Mouse (Mus musculus) kidney, postnatal 0 days (tissue): ENCODE measurements at regions not wholly inside any gene's neighbourhood (a gene's known extent, or its start where the extent isn't known, plus 50 kb on each side); places are given as distances from the start of the nearest gene placed in this dataset.

Experiments used
- ATAC-seq: fragments of 200-750 bp; cut with Nextera tagmentation; replicated peaks from 2 replicates; pipeline ENCODE4 v1.8.0; 2017; ENCODE audit warnings: low read depth, moderate number of reproducible peaks, moderate TSS enrichment, moderate library complexity; ENCODE audit not compliant: low FRiP score
- DNase-seq: peaks from one replicate; pipeline ENCODE4 v3.0.0-alpha.2; 2016; ENCODE audit warnings: low spot score
- H3K27ac ChIP-seq: fragments of 300-500 bp; sonication (generic); 2 replicates; pipeline ENCODE4 v1.5.1; 2014; ENCODE audit warnings: mild to moderate bottlenecking
- H3K27me3 ChIP-seq: fragments of 300-500 bp; sonication (generic); 2 replicates; pipeline ENCODE4 v1.6.1; 2014; ENCODE audit warnings: low read length, mixed read lengths; ENCODE audit not compliant: insufficient read depth
- H3K36me3 ChIP-seq: fragments of 300-500 bp; sonication (generic); 2 replicates; pipeline ENCODE4 v1.6.1; 2014; ENCODE audit warnings: low read length, mixed read lengths; ENCODE audit not compliant: insufficient read depth
- H3K4me1 ChIP-seq: fragments of 300-500 bp; sonication (generic); replicated peaks from 2 replicates; pipeline ENCODE4 v1.6.1; 2014; ENCODE audit warnings: antibody characterized with exemption, low read length, mixed read lengths; ENCODE audit not compliant: insufficient read depth
- H3K4me2 ChIP-seq: fragments of 300-500 bp; sonication (generic); 2 replicates; pipeline ENCODE4 v1.6.1; 2014; ENCODE audit warnings: mild to moderate bottlenecking, low read length, moderate library complexity, mixed read lengths
- H3K4me3 ChIP-seq: fragments of 300-500 bp; sonication (generic); replicated peaks from 2 replicates; pipeline ENCODE4 v1.5.1; 2014; ENCODE audit warnings: low read depth, low read length
- H3K9ac ChIP-seq: fragments of 300-500 bp; sonication (generic); 2 replicates; pipeline ENCODE4 v1.6.1; 2014; ENCODE audit warnings: low read depth, low read length
- H3K9me3 ChIP-seq: fragments of 300-500 bp; sonication (generic); replicated peaks from 2 replicates; pipeline ENCODE4 v1.6.1; 2016; ENCODE audit warnings: low read length, inconsistent platforms, mixed read lengths
- CTCF ChIP-seq: IDR thresholded peaks from 2 replicates; pipeline ENCODE4 v1.5.1; 2016; ENCODE audit warnings: antibody characterized with exemption, low read depth, mild to moderate bottlenecking, moderate library complexity
- WGBS: fragments of 180-500 bp; shearing (Covaris S2); extraction: QIAGEN DNeasy Blood & Tissue Kit; methylation state at CpG from one replicate; pipeline ENCODE4 v1.1.7; 2014; 5-methylcytosine and 5-hydroxymethylcytosine counted together

- H3K9me3 ChIP-seq = no peaks in the 10 kb centered on the region
- no peaks in the 10 kb centered on the region for H3K36me3 ChIP-seq
- H3K27ac ChIP-seq = no peak overlapping the region
- no peak overlapping the region for H3K4me2 ChIP-seq
- no peaks in the 10 kb centered on the region for H3K27me3 ChIP-seq
- 26% methylated on average over 4 of the region's 4 CpGs for WGBS
- ATAC-seq (no peak), DNase-seq (peak; percentile 48)
- TF ChIP-seq CTCF = no peak
- no peaks in the 10 kb centered on the region for H3K4me1 ChIP-seq
- H3K4me3 ChIP-seq = no peak overlapping the region
- H3K9ac ChIP-seq = no peak overlapping the region
These were observed 795.4 kb upstream of the Car8 start for GRCm38 (mm10) chr4:9034280-9034679.

DNA sequence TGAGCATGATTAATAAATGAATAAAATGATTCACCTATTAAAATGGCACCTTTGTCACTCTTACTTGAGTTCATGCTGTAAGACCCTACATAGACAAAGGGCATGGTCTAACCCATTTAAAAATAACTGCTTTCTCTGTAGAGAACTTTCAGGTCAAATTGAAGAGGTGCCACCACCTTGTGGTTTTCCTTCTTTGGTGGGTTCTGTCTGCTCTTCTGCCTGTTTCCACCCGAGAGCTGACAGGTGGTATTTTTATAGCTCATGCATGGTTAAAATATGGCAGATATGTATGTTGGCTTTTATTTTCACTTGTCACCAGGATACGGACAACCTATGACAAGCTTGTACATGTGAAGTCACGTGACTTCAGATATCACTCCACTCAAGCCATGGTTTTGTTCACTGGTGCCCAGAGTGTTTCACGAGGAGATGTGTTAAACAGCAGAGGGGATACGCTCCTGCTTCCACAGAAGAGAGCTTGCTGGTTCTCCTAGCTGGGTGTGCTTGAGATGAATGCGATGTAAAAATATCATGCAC lies 794.3 kb upstream of the Car8 start:
- no peaks in the 10 kb centered on the region for H3K27me3 ChIP-seq
- H3K27ac ChIP-seq = no peak overlapping the region
- no peak overlapping the region for H3K4me3 ChIP-seq
- TF ChIP-seq CTCF = no peak
- ATAC-seq = no peak
- H3K4me2 ChIP-seq = no peak overlapping the region
- no peaks in the 10 kb centered on the region; the same call in 1 of the 2 replicates for H3K4me1 ChIP-seq
- no peaks in the 10 kb centered on the region for H3K9me3 ChIP-seq
- H3K9ac ChIP-seq = no peak overlapping the region
- H3K36me3 ChIP-seq = no peaks in the 10 kb centered on the region
- 88% methylated on average over 6 of the region's 6 CpGs for WGBS
- DNase-seq = no peak

DNA sequence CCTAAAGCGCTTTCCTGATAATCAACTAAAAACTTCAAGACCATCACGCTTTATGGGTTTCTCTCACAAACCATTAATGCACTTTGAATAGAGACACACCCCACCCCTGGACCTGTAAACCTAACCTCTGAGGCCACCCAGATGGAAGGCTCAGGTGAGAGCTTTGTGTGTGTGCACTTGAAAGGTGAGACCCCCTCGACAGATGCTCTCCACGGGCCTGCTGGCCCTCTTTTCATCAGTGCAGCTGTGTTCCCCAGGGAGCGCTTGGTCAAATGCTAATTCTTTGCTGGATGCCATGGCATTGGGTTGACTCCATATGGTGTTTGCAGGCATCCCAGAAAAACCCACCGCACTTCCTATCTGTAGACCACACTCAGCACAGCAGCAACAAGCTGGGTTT lies 792.8 kb upstream of the Car8 start:
- ATAC-seq = no peak
- no peak for TF ChIP-seq CTCF

GRCm38 (mm10) chr4:9028946-9029345 lies 790.1 kb upstream of the Car8 start:
- ATAC-seq (no peak), DNase-seq (no peak)
- Histone ChIP-seq H3K27me3 (no peaks in the 10 kb centered on the region), H3K9ac (no peak overlapping the region), H3K4me3 (no peak overlapping the region), H3K27ac (no peak overlapping the region), H3K9me3 (no peaks in the 10 kb centered on the region), H3K4me2 (peak overlapping the region; percentile 81), H3K36me3 (no peaks in the 10 kb centered on the region), H3K4me1 (no peaks in the 10 kb centered on the region; the same call in 1 of the 2 replicates)
- TF ChIP-seq CTCF = no peak
- WGBS = 18% methylated on average over 6 of the region's 6 CpGs

More for the DNA sequence above, 792.8 kb upstream of the Car8 start:
- DNase-seq = no peak
- H3K4me2 ChIP-seq = no peak overlapping the region
- 63% methylated on average over 6 of the region's 6 CpGs for WGBS
- H3K4me1 ChIP-seq = no peaks in the 10 kb centered on the region; the same call in 1 of the 2 replicates
- no peak overlapping the region for H3K27ac ChIP-seq
- H3K9me3 ChIP-seq = no peaks in the 10 kb centered on the region
- H3K4me3 ChIP-seq = no peak overlapping the region
- H3K36me3 ChIP-seq = no peaks in the 10 kb centered on the region
- no peaks in the 10 kb centered on the region for H3K27me3 ChIP-seq
- H3K9ac ChIP-seq = no peak overlapping the region

GRCm38 (mm10) chr4:9028475-9028874 lies 789.6 kb upstream of the Car8 start:
- TF ChIP-seq CTCF = no peak
- H3K36me3 ChIP-seq = no peaks in the 10 kb centered on the region
- H3K4me3 ChIP-seq = peak overlapping the region; percentile 35
- no peaks in the 10 kb centered on the region for H3K9me3 ChIP-seq
- DNase-seq (peak; percentile 71), ATAC-seq (no peak)
- H3K27me3 ChIP-seq = no peaks in the 10 kb centered on the region
- no peak overlapping the region for H3K27ac ChIP-seq
- peak overlapping the region; percentile 81 for H3K4me2 ChIP-seq
- under 1% methylated on average over 12 of the region's 12 CpGs for WGBS
- H3K9ac ChIP-seq = peak overlapping the region; percentile 43; the same call in 1 of the 2 replicates
- H3K4me1 ChIP-seq = no peaks in the 10 kb centered on the region; the same call in 1 of the 2 replicates

DNA sequence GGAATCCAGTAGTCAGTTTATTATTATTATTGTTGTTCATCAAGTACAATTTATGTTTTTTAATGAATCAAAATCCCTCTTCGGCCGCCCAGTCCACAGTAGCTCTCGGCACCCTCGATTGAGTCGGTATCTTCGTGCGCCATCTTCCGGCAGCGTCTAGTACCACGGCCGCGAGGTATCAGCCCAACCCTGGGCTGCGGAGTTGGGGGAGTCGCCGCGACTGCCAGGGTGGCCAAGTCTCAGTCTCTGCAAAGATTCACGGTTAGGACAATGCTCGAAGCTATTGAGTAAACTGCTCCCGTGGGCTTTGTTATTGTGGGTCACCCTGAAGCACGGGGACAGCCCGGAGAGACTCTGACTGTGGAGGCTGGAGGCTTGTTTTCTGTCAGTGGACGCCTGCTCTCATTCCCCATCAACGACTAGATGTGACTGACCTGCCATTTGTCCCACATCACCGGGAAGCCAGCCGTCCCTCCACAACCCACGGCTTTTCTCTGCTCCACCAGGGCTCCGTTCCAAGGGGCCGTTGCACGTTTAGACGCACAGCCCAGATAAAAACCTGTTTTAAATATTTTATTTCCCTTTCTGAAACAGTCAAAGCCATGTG lies 789.1 kb upstream of the Car8 start:
- H3K9ac ChIP-seq = peak overlapping the region; percentile 43; the same call in 1 of the 2 replicates
- under 1% methylated on average over 30 of the region's 30 CpGs for WGBS

More for the DNA sequence above, 789.1 kb upstream of the Car8 start:
- Histone ChIP-seq H3K4me3 (peak overlapping the region; percentile 35), H3K4me1 (no peaks in the 10 kb centered on the region; the same call in 1 of the 2 replicates), H3K27ac (no peak overlapping the region), H3K27me3 (no peaks in the 10 kb centered on the region), H3K9me3 (no peaks in the 10 kb centered on the region), H3K4me2 (peak overlapping the region; percentile 81), H3K36me3 (no peaks in the 10 kb centered on the region)
- DNase-seq = peak; percentile 91
- peak; percentile 64 for ATAC-seq
- TF ChIP-seq CTCF = peak; percentile 91
